Mouse (Mus musculus): ENCODE results near the gene Myo9a.

GRCm38 (mm10) chr9:59956496-59956895 is 205.8 kb downstream of the Myo9a start:
- no peak for TF ChIP-seq CTCF (IDR thresholded peaks at IDR 0.05; ENCODE audit: borderline replicate concordance, extremely low read depth, insufficient read depth, insufficient read length)
- TF ChIP-seq POLR2A (IDR thresholded peaks at IDR 0.05; ENCODE audit: borderline replicate concordance, extremely low read depth, insufficient read depth, insufficient read length, poor library complexity, severe bottlenecking): no peak
